Comparison of ENCODE assay signal across 8 mouse cellular contexts in genomic region chr7:73400051-73400916, GRCm38 (mm10). TPM values are rescaled to one million over a fixed set of nuclear protein-coding genes. Genes with fewer than 3 reads are reported as not detected.
DNase-seq lines count a peak whose midpoint lies in the region; ATAC-seq and TF ChIP-seq lines count a peak whose summit lies in the region.

No protein-coding gene starts in this region.

- no peak for TF ChIP-seq POLR2A in thymus, adult 2 months (IDR thresholded peaks at IDR 0.05; ENCODE audit: control insufficient read depth, extremely low read depth, insufficient read depth, low read length, poor library complexity)

- H3K4me2 ChIP-seq in heart, embryonic 11.5 days, result peak overlapping the region; percentile 63
- H3K4me2 ChIP-seq in forebrain, embryonic 15.5 days (replicated peaks), result peak overlapping the region; percentile 62
- peak overlapping the region; percentile 61 for H3K4me2 ChIP-seq in liver, postnatal 0 days (ENCODE audit: low read depth, low read length)

- no peak overlapping the region for H3K9ac ChIP-seq in heart, embryonic 11.5 days (ENCODE audit: low read depth, low read length)
- H3K9ac ChIP-seq in forebrain, embryonic 15.5 days (replicated peaks), result peak overlapping the region; percentile 39; the same call in 1 of the 2 replicates
- no peak overlapping the region for H3K9ac ChIP-seq in liver, postnatal 0 days (replicated peaks)

- TF ChIP-seq EP300 in liver, postnatal 0 days (IDR thresholded peaks at IDR 0.05; ENCODE audit: low read depth), result no peak

- peak overlapping the region; percentile 28 for H3K4me3 ChIP-seq in heart, embryonic 11.5 days (ENCODE audit: low read depth, low read length)
- H3K4me3 ChIP-seq in forebrain, embryonic 15.5 days, result peak overlapping the region; percentile 39
- no peak overlapping the region for H3K4me3 ChIP-seq in liver, postnatal 0 days (ENCODE audit: low read depth, low read length)
- H3K4me3 ChIP-seq in thymus, adult 2 months (ENCODE audit: control insufficient read depth, insufficient read depth, low read length), result no peak overlapping the region

- no peaks in the 10 kb centered on the region for H3K36me3 ChIP-seq in heart, embryonic 11.5 days (ENCODE audit: control insufficient read depth, insufficient read depth, low read length)
- H3K36me3 ChIP-seq in forebrain, embryonic 15.5 days, result no peaks in the 10 kb centered on the region; the same call in 1 of the 2 replicates
- H3K36me3 ChIP-seq in liver, postnatal 0 days (replicated peaks; ENCODE audit: insufficient read depth, low read length), result no peaks in the 10 kb centered on the region
- H3K36me3 ChIP-seq in thymus, adult 2 months (ENCODE audit: control insufficient read depth, insufficient read depth, low read length), result no peaks in the 10 kb centered on the region

- H3K27ac ChIP-seq in heart, embryonic 11.5 days (ENCODE audit: low read depth, low read length), result no peak overlapping the region
- H3K27ac ChIP-seq in forebrain, embryonic 15.5 days (replicated peaks), result peak overlapping the region; percentile 80
- H3K27ac ChIP-seq in liver, postnatal 0 days (ENCODE audit: low read depth), result no peak overlapping the region
- no peak overlapping the region for H3K27ac ChIP-seq in thymus, adult 2 months (ENCODE audit: control insufficient read depth, insufficient read depth, low read length)

- WGBS in heart, embryonic 11.5 days (ENCODE audit: insufficient replicate concordance), result 18% methylated on average over 20 of the region's 20 CpGs
- WGBS in forebrain, embryonic 15.5 days, result 3% methylated on average over 20 of the region's 20 CpGs
- 21% methylated on average over 20 of the region's 20 CpGs for WGBS in liver, postnatal 0 days (ENCODE audit: insufficient replicate concordance)
- WGBS in thymus, adult 2 months, result 29% methylated on average over 20 of the region's 20 CpGs

- no peaks in the 10 kb centered on the region for H3K9me3 ChIP-seq in heart, embryonic 11.5 days (replicated peaks; ENCODE audit: control insufficient read depth, low read length)
- no peaks in the 10 kb centered on the region for H3K9me3 ChIP-seq in forebrain, embryonic 15.5 days
- H3K9me3 ChIP-seq in liver, postnatal 0 days (ENCODE audit: low read length), result no peaks in the 10 kb centered on the region

- ATAC-seq in heart, embryonic 11.5 days (replicated peaks; ENCODE audit: insufficient number of reproducible peaks, low FRiP score, low TSS enrichment), result no peak
- peak; percentile 67 for ATAC-seq in forebrain, embryonic 15.5 days (replicated peaks)
- ATAC-seq in liver, postnatal 0 days, result no peak

- peaks cover 45% of the 10 kb centered on the region for H3K27me3 ChIP-seq in heart, embryonic 11.5 days (ENCODE audit: control insufficient read depth, insufficient read depth, low read length)
- H3K27me3 ChIP-seq in forebrain, embryonic 15.5 days, result no peaks in the 10 kb centered on the region
- peaks cover 43% of the 10 kb centered on the region for H3K27me3 ChIP-seq in liver, postnatal 0 days (ENCODE audit: insufficient read depth, low read length)
- H3K27me3 ChIP-seq in thymus, adult 2 months (ENCODE audit: control insufficient read depth, insufficient read depth, low read length), result peaks cover 20% of the 10 kb centered on the region

- DNase-seq in heart, adult 8-10 months (ENCODE audit: low spot score), result no peak
- DNase-seq in ES-CJ7 (ENCODE audit: low read depth, low spot score), result peak; percentile 92
- no peak for DNase-seq in liver, postnatal 0 days
- no peak for DNase-seq in adrenal gland, postnatal 36 days
- DNase-seq in thymus, adult 2 months, result no peak
- DNase-seq in spleen, postnatal 10 days (ENCODE audit: low spot score in 2 of 2), result no peak

- H3K4me1 ChIP-seq in heart, embryonic 11.5 days (ENCODE audit: control insufficient read depth, insufficient read depth, low read length), result peaks cover 23% of the 10 kb centered on the region
- H3K4me1 ChIP-seq in forebrain, embryonic 15.5 days, result peaks cover 71% of the 10 kb centered on the region
- peaks cover 7% of the 10 kb centered on the region; the same call in 1 of the 2 replicates for H3K4me1 ChIP-seq in liver, postnatal 0 days (ENCODE audit: insufficient read depth)
- H3K4me1 ChIP-seq in thymus, adult 2 months (replicated peaks; ENCODE audit: control insufficient read depth, insufficient read depth, low read length), result peaks cover 6% of the 10 kb centered on the region; the same call in 1 of the 2 replicates

- TF ChIP-seq CTCF in liver, postnatal 0 days (IDR thresholded peaks at IDR 0.05; ENCODE audit: low read depth), result no peak
- no peak for TF ChIP-seq CTCF in thymus, adult 2 months (IDR thresholded peaks at IDR 0.05; ENCODE audit: borderline replicate concordance, control insufficient read depth, extremely low read depth, insufficient read depth, low read length, poor library complexity)

RNA-seq across cellular contexts. Expression of gene Rgma, which starts 25.0 kb away (rescaled TPM):
- polyA plus RNA-seq in heart, embryonic 11.5 days (2014; fragmentation: Nextera tagmentation; extraction: Ambion mirVana), result 4.2 and 5.8 TPM in 2 replicates
- 10 to 100 TPM; 52.3 to 84.3 (median 65.6) TPM for total RNA-seq in heart, adult 8-10 months (2022)
- polyA plus RNA-seq in forebrain, embryonic 15.5 days (2015; fragmentation: Nextera tagmentation; extraction: Ambion mirVana), result 20.3 and 25.2 TPM in 2 replicates
- polyA plus RNA-seq in liver, postnatal 0 days (2015; fragmentation: Nextera tagmentation; extraction: Ambion mirVana), result 0.12 TPM in 2 replicates
- 10 to 100 TPM; 10.9 to 13.7 TPM for total RNA-seq in adrenal gland, postnatal 36 days (2021)
- polyA plus RNA-seq in thymus, adult 2 months (2012; rRNA removed), result 13.3 and 13.4 TPM in 2 replicates

Comparison
In these comparisons a context has a peak if more than half of its experiments do, and no peak if none do; other contexts are left out.
1. H3K4me3 ChIP-seq: peak in heart, embryonic 11.5 days (single experiment) and forebrain, embryonic 15.5 days (single experiment); none in liver, postnatal 0 days (single experiment) and thymus, adult 2 months (single experiment).
2. Peak in every context shown above with its lines, with median percentiles within 50 percentile points of each other: H3K4me2 ChIP-seq.